Mouse (Mus musculus): Measurements from ENCODE around the gene Stk33. TPM values are rescaled to one million over a fixed set of nuclear protein-coding genes. Genes with fewer than 3 reads are reported as not detected.

The Stk33 gene
- total RNA-seq, 2 experiments from 2014 or later, result 0.41 to 1.4 TPM

- TF ChIP-seq CTCF (IDR thresholded peaks at IDR 0.05), result no peak
- H3K4me3 ChIP-seq, result no peak overlapping the region
- no peak for DNase-seq (ENCODE audit: extremely low spot score in 1 of 2, low spot score in 2 of 2)
- intact Hi-C loops (cut with DNase I), result no loop called here
- H3K27ac ChIP-seq, result no peak overlapping the region
Observed at GRCm38 (mm10) chr7:109234476-109234875, 204.4 kb downstream of the Stk33 start.

- no peak for DNase-seq (ENCODE audit: extremely low spot score in 1 of 2, low spot score in 2 of 2)
- Histone ChIP-seq H3K27ac (no peak overlapping the region), H3K4me3 (no peak overlapping the region)
- intact Hi-C loops (cut with DNase I), result no loop called here
- no peak for TF ChIP-seq CTCF (IDR thresholded peaks at IDR 0.05)
Observed at GRCm38 (mm10) chr7:109231881-109232321, 207.0 kb downstream of the Stk33 start.

- Histone ChIP-seq H3K4me3 (no peak overlapping the region), H3K27ac (no peak overlapping the region)
Observed at GRCm38 (mm10) chr7:109231307-109231706, 207.6 kb downstream of the Stk33 start.

GRCm38 (mm10) chr7:109230806-109231205, 208.1 kb downstream of the Stk33 start:
- Histone ChIP-seq H3K4me3 (no peak overlapping the region), H3K27ac (no peak overlapping the region)
- intact Hi-C loops (cut with DNase I), result no loop called here
- TF ChIP-seq CTCF (IDR thresholded peaks at IDR 0.05), result peak; percentile 90
- DNase-seq (ENCODE audit: extremely low spot score in 1 of 2, low spot score in 2 of 2), result peak; percentile 67 to 76

More at GRCm38 (mm10) chr7:109231307-109231706, 207.6 kb downstream of the Stk33 start:
- no peak for TF ChIP-seq CTCF (IDR thresholded peaks at IDR 0.05)
- intact Hi-C loops (cut with DNase I), result no loop called here
- DNase-seq (ENCODE audit: extremely low spot score in 1 of 2, low spot score in 2 of 2), result no peak

Other genes with a start within 250 kb of the Stk33 start
- 10 to 100 TPM; 20.9 to 21.3 TPM for gene Trim66, start 69.1 kb upstream of the Stk33 start, total RNA-seq (2021)
- gene Rpl27a, start 80.1 kb upstream of the Stk33 start, total RNA-seq (2021), result 100 to 1,000 TPM; 145 to 147 TPM